Comparison of ENCODE assay signal across 8 mouse cellular contexts in genomic region chr1:75192452-75192851, GRCm38 (mm10). TPM values are rescaled to one million over a fixed set of nuclear protein-coding genes. Genes with fewer than 3 reads are reported as not detected.
DNase-seq lines count a peak whose midpoint lies in the region; ATAC-seq lines count a peak whose summit lies in the region.

No protein-coding gene starts in this region.

- WGBS in forebrain, embryonic 11.5 days = under 1% methylated on average over 19 of the region's 19 CpGs
- under 1% methylated on average over 19 of the region's 19 CpGs for WGBS in intestine, embryonic 14.5 days
- 0% methylated on average over 19 of the region's 19 CpGs for WGBS in liver, embryonic 16.5 days (ENCODE audit: insufficient replicate concordance)
- under 1% methylated on average over 19 of the region's 19 CpGs for WGBS in neural tube, embryonic 12.5 days

- peak overlapping the region; percentile 80 for H3K9ac ChIP-seq in forebrain, embryonic 11.5 days (ENCODE audit: low read length)
- H3K9ac ChIP-seq in intestine, embryonic 14.5 days (ENCODE audit: low read length) = peak overlapping the region; percentile 81
- peak overlapping the region; percentile 88 for H3K9ac ChIP-seq in liver, embryonic 16.5 days (ENCODE audit: low read depth, low read length)
- H3K9ac ChIP-seq in neural tube, embryonic 12.5 days = peak overlapping the region; percentile 88

- peak; percentile 8 for ATAC-seq in activated CD4-positive, CD25-positive, alpha-beta regulatory T cell, adult 4 months
- ATAC-seq in forebrain, embryonic 11.5 days (replicated peaks; ENCODE audit: low FRiP score) = no peak
- peak; percentile 57 for ATAC-seq in intestine, embryonic 14.5 days (replicated peaks; ENCODE audit: low FRiP score, low TSS enrichment, low read depth)
- peak; percentile 39 for ATAC-seq in liver, embryonic 16.5 days (ENCODE audit: low read depth)
- ATAC-seq in neural tube, embryonic 12.5 days (ENCODE audit: low FRiP score, low read depth) = peak; percentile 26

- H3K36me3 ChIP-seq in forebrain, embryonic 11.5 days (ENCODE audit: control insufficient read depth, insufficient read depth, low read length) = no peaks in the 10 kb centered on the region; the same call in 1 of the 2 replicates
- peaks cover 35% of the 10 kb centered on the region for H3K36me3 ChIP-seq in intestine, embryonic 14.5 days (ENCODE audit: control insufficient read depth, insufficient read depth, low read length)
- H3K36me3 ChIP-seq in liver, embryonic 16.5 days (ENCODE audit: control insufficient read depth, insufficient read depth) = peaks cover 14% of the 10 kb centered on the region
- peaks cover 33% of the 10 kb centered on the region for H3K36me3 ChIP-seq in neural tube, embryonic 12.5 days

- no peaks in the 10 kb centered on the region for H3K9me3 ChIP-seq in forebrain, embryonic 11.5 days (ENCODE audit: control insufficient read depth, low read length)
- no peaks in the 10 kb centered on the region for H3K9me3 ChIP-seq in intestine, embryonic 14.5 days (ENCODE audit: control insufficient read depth, low read length)
- H3K9me3 ChIP-seq in liver, embryonic 16.5 days (replicated peaks; ENCODE audit: control insufficient read depth, low read length) = no peaks in the 10 kb centered on the region
- H3K9me3 ChIP-seq in neural tube, embryonic 12.5 days = no peaks in the 10 kb centered on the region

- peak overlapping the region; percentile 99 for H3K4me2 ChIP-seq in forebrain, embryonic 11.5 days (ENCODE audit: low read depth, low read length, severe bottlenecking)
- peak overlapping the region; percentile 81 for H3K4me2 ChIP-seq in intestine, embryonic 14.5 days (ENCODE audit: low read length)
- H3K4me2 ChIP-seq in liver, embryonic 16.5 days (ENCODE audit: low read depth, low read length) = peak overlapping the region; percentile 91
- peak overlapping the region; percentile 75 for H3K4me2 ChIP-seq in neural tube, embryonic 12.5 days (replicated peaks)

- H3K4me3 ChIP-seq in forebrain, embryonic 11.5 days (ENCODE audit: low read depth, low read length) = peak overlapping the region; percentile 75
- H3K4me3 ChIP-seq in intestine, embryonic 14.5 days (ENCODE audit: low read depth, low read length) = peak overlapping the region; percentile 90
- peak overlapping the region; percentile 94 for H3K4me3 ChIP-seq in liver, embryonic 16.5 days (ENCODE audit: low read depth, low read length)
- H3K4me3 ChIP-seq in neural tube, embryonic 12.5 days = peak overlapping the region; percentile 75

- no peaks in the 10 kb centered on the region for H3K27me3 ChIP-seq in forebrain, embryonic 11.5 days (ENCODE audit: control insufficient read depth, insufficient read depth, low read length)
- no peaks in the 10 kb centered on the region for H3K27me3 ChIP-seq in intestine, embryonic 14.5 days (replicated peaks; ENCODE audit: control insufficient read depth, insufficient read depth, low read length)
- no peaks in the 10 kb centered on the region for H3K27me3 ChIP-seq in liver, embryonic 16.5 days (ENCODE audit: control insufficient read depth, insufficient read depth, low read depth, low read length)
- H3K27me3 ChIP-seq in neural tube, embryonic 12.5 days (replicated peaks) = no peaks in the 10 kb centered on the region

- intact Hi-C loops in gastrocnemius, postnatal 14 days (cut with DNase I; ENCODE audit: low total_unique reads) = no loop called here

- H3K4me1 ChIP-seq in forebrain, embryonic 11.5 days (replicated peaks; ENCODE audit: control insufficient read depth, insufficient read depth, low read length) = peaks cover 8% of the 10 kb centered on the region
- peaks cover 16% of the 10 kb centered on the region for H3K4me1 ChIP-seq in intestine, embryonic 14.5 days (replicated peaks; ENCODE audit: control insufficient read depth, insufficient read depth, low read length)
- peaks cover 35% of the 10 kb centered on the region for H3K4me1 ChIP-seq in liver, embryonic 16.5 days (ENCODE audit: control insufficient read depth, low read depth, low read length)
- peaks cover 17% of the 10 kb centered on the region for H3K4me1 ChIP-seq in neural tube, embryonic 12.5 days

- H3K27ac ChIP-seq in forebrain, embryonic 11.5 days (ENCODE audit: low read depth, low read length) = peak overlapping the region; percentile 68
- H3K27ac ChIP-seq in intestine, embryonic 14.5 days (ENCODE audit: low read depth) = peak overlapping the region; percentile 90
- H3K27ac ChIP-seq in liver, embryonic 16.5 days (ENCODE audit: low read length) = peak overlapping the region; percentile 98
- peak overlapping the region; percentile 58; the same call in 1 of the 2 replicates for H3K27ac ChIP-seq in neural tube, embryonic 12.5 days

- DNase-seq in gastrocnemius, postnatal 14 days = peak; percentile 44
- no peak for DNase-seq in gastrocnemius, postnatal 25 days
- no peak for DNase-seq in forebrain, embryonic 11.5 days (ENCODE audit: low spot score)
- DNase-seq in intestine, embryonic 14.5 days (ENCODE audit: low spot score) = no peak
- no peak for DNase-seq in left cerebral cortex, adult 8-10 months (ENCODE audit: low spot score in 2 of 2)

RNA-seq across cellular contexts. Expression of gene Atg9a, which starts 0.5 kb away (rescaled TPM):
- total RNA-seq in gastrocnemius, postnatal 14 days (2021) = 10 to 100 TPM; 58.2 to 61.7 TPM
- total RNA-seq in gastrocnemius, postnatal 25 days (2021) = 10 to 100 TPM; 85.5 to 88.1 TPM
- polyA plus RNA-seq in activated CD4-positive, CD25-positive, alpha-beta regulatory T cell, adult 4 months (2017; shearing (Covaris generic)) = 1 to 10 TPM; 9.9 TPM
- polyA plus RNA-seq in forebrain, embryonic 11.5 days (2014; fragmentation: Nextera tagmentation; extraction: Ambion mirVana) = 19.6 and 23.5 TPM in 2 replicates
- 24.0 and 26.3 TPM in 2 replicates for polyA plus RNA-seq in intestine, embryonic 14.5 days (2014; fragmentation: Nextera tagmentation; extraction: Ambion mirVana)
- polyA plus RNA-seq in liver, embryonic 16.5 days (2015; fragmentation: Nextera tagmentation; extraction: Ambion mirVana) = 26.5 and 28.5 TPM in 2 replicates
- polyA plus RNA-seq in neural tube, embryonic 12.5 days (2016; fragmentation: Nextera tagmentation; extraction: Ambion mirVana) = 41.0 and 41.5 TPM in 2 replicates
- total RNA-seq in left cerebral cortex, adult 8-10 months (2022) = 100 to 1,000 TPM; 114 to 124 (median 118) TPM

RNA-seq across cellular contexts. Expression of gene Ankzf1, which starts 0.5 kb away (rescaled TPM):
- total RNA-seq in gastrocnemius, postnatal 14 days (2021) = 1 to 10 TPM; 4.0 to 5.7 TPM
- total RNA-seq in gastrocnemius, postnatal 25 days (2021) = 1 to 10 TPM; 4.3 to 5.0 TPM
- polyA plus RNA-seq in activated CD4-positive, CD25-positive, alpha-beta regulatory T cell, adult 4 months (2017; shearing (Covaris generic)) = 10 to 100 TPM; 14.1 to 17.1 TPM
- 18.9 and 19.0 TPM in 2 replicates for polyA plus RNA-seq in forebrain, embryonic 11.5 days (2014; fragmentation: Nextera tagmentation; extraction: Ambion mirVana)
- 20.2 and 23.0 TPM in 2 replicates for polyA plus RNA-seq in intestine, embryonic 14.5 days (2014; fragmentation: Nextera tagmentation; extraction: Ambion mirVana)
- polyA plus RNA-seq in liver, embryonic 16.5 days (2015; fragmentation: Nextera tagmentation; extraction: Ambion mirVana) = 9.2 and 12.0 TPM in 2 replicates
- 22.2 and 25.2 TPM in 2 replicates for polyA plus RNA-seq in neural tube, embryonic 12.5 days (2016; fragmentation: Nextera tagmentation; extraction: Ambion mirVana)
- total RNA-seq in left cerebral cortex, adult 8-10 months (2022) = 10 to 100 TPM; 20.3 to 26.4 (median 26.0) TPM

RNA-seq across cellular contexts. Expression of gene Abcb6, which starts 12.3 kb away (rescaled TPM):
- total RNA-seq in gastrocnemius, postnatal 14 days (2021) = 10 to 100 TPM; 25.2 to 26.4 TPM
- total RNA-seq in gastrocnemius, postnatal 25 days (2021) = 10 to 100 TPM; 23.5 to 31.0 TPM
- 1 to 10 TPM; 1.4 to 2.8 TPM for polyA plus RNA-seq in activated CD4-positive, CD25-positive, alpha-beta regulatory T cell, adult 4 months (2017; shearing (Covaris generic))
- polyA plus RNA-seq in forebrain, embryonic 11.5 days (2014; fragmentation: Nextera tagmentation; extraction: Ambion mirVana) = 27.4 and 30.2 TPM in 2 replicates
- polyA plus RNA-seq in intestine, embryonic 14.5 days (2014; fragmentation: Nextera tagmentation; extraction: Ambion mirVana) = 17.8 and 21.7 TPM in 2 replicates
- polyA plus RNA-seq in liver, embryonic 16.5 days (2015; fragmentation: Nextera tagmentation; extraction: Ambion mirVana) = 55.5 and 56.5 TPM in 2 replicates
- 37.8 and 39.1 TPM in 2 replicates for polyA plus RNA-seq in neural tube, embryonic 12.5 days (2016; fragmentation: Nextera tagmentation; extraction: Ambion mirVana)
- total RNA-seq in left cerebral cortex, adult 8-10 months (2022) = 10 to 100 TPM; 26.2 to 29.9 (median 28.8) TPM

RNA-seq across cellular contexts. Expression of gene Glb1l, which starts 18.2 kb away (rescaled TPM):
- total RNA-seq in gastrocnemius, postnatal 14 days (2021) = 1 to 10 TPM; 4.5 to 4.8 TPM
- total RNA-seq in gastrocnemius, postnatal 25 days (2021) = 1 to 10 TPM; 1.9 to 2.7 TPM
- 10 to 100 TPM; 12.0 to 12.4 TPM for polyA plus RNA-seq in activated CD4-positive, CD25-positive, alpha-beta regulatory T cell, adult 4 months (2017; shearing (Covaris generic))
- polyA plus RNA-seq in forebrain, embryonic 11.5 days (2014; fragmentation: Nextera tagmentation; extraction: Ambion mirVana) = 18.5 and 20.9 TPM in 2 replicates
- polyA plus RNA-seq in intestine, embryonic 14.5 days (2014; fragmentation: Nextera tagmentation; extraction: Ambion mirVana) = 15.1 and 19.2 TPM in 2 replicates
- 3.7 and 3.9 TPM in 2 replicates for polyA plus RNA-seq in liver, embryonic 16.5 days (2015; fragmentation: Nextera tagmentation; extraction: Ambion mirVana)
- 17.0 and 18.2 TPM in 2 replicates for polyA plus RNA-seq in neural tube, embryonic 12.5 days (2016; fragmentation: Nextera tagmentation; extraction: Ambion mirVana)
- total RNA-seq in left cerebral cortex, adult 8-10 months (2022) = 10 to 100 TPM; 14.0 to 18.3 (median 14.9) TPM

RNA-seq across cellular contexts. Expression of gene Stk16, which starts 18.2 kb away (rescaled TPM):
- total RNA-seq in gastrocnemius, postnatal 14 days (2021) = 10 to 100 TPM; 27.2 to 28.2 TPM
- 10 to 100 TPM; 23.1 to 26.0 TPM for total RNA-seq in gastrocnemius, postnatal 25 days (2021)
- 10 to 100 TPM; 45.7 to 65.1 TPM for polyA plus RNA-seq in activated CD4-positive, CD25-positive, alpha-beta regulatory T cell, adult 4 months (2017; shearing (Covaris generic))
- polyA plus RNA-seq in forebrain, embryonic 11.5 days (2014; fragmentation: Nextera tagmentation; extraction: Ambion mirVana) = 111 and 127 TPM in 2 replicates
- polyA plus RNA-seq in intestine, embryonic 14.5 days (2014; fragmentation: Nextera tagmentation; extraction: Ambion mirVana) = 116 and 131 TPM in 2 replicates
- 73.3 and 73.4 TPM in 2 replicates for polyA plus RNA-seq in liver, embryonic 16.5 days (2015; fragmentation: Nextera tagmentation; extraction: Ambion mirVana)
- 136 and 143 TPM in 2 replicates for polyA plus RNA-seq in neural tube, embryonic 12.5 days (2016; fragmentation: Nextera tagmentation; extraction: Ambion mirVana)
- total RNA-seq in left cerebral cortex, adult 8-10 months (2022) = 10 to 100 TPM; 73.9 to 82.8 (median 80.2) TPM
